Mouse (Mus musculus): Measurements from ENCODE around the gene Mex3b. TPM values are rescaled to one million over a fixed set of nuclear protein-coding genes. Genes with fewer than 3 reads are reported as not detected.

Mex3b gene
- 14.7 and 17.8 TPM in 2 replicates for polyA plus RNA-seq (2015; fragmentation: Nextera tagmentation; extraction: Ambion mirVana)

DNA sequence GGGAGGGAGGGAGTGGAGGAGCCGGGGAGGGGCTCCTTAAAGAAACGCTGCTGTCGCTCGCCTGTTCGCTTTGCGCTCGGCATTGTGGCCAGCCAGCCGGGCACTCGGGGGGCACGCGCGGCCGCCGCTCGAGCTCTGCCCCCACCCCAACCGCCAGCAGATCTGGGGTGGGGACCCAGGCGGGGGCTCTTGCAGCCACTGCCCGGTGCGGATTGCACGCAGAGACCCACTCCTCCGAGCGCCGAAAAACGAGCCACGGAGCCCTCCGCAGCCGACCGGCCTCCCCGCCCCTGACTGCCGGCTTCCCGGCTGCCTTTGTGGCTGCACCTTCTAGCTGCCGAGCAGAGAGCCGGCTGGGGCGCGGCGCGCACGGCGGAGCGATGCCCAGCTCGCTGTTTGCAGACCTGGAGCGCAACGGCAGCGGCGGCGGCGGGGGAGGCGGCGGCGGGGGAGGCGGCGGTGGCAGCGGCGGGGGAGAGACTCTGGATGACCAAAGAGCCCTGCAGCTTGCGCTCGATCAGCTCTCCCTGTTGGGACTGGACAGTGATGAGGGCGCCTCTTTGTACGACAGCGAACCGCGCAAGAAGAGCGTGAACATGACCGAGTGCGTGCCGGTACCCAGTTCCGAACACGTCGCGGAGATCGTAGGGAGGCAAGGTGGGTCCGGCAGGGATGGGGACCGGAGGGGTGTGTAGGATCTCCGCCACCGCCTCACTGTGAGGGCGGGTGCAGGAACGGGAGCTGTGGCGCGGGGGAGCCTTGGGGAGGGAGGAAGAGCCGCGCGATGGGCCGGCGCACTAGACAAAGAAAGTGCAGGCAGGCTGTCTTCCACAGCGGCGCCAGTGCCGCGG, at the start of gene Mex3b:
Gene Mex3b (plus strand): TSS at position 63 of the 851 bp plus-strand sequence.
- Histone ChIP-seq H3K9me3 (no peaks in the 10 kb centered on the region), H3K27me3 (no peaks in the 10 kb centered on the region), H3K4me1 (peaks cover 28% of the 10 kb centered on the region), H3K9ac (peak within 1 kb of the TSS; percentile 89), H3K4me3 (peak within 1 kb of the TSS; percentile 81), H3K36me3 (peaks cover 10% of the 10 kb centered on the region; the same call in 1 of the 2 replicates), H3K4me2 (peak within 1 kb of the TSS; percentile 92), H3K27ac (peak within 1 kb of the TSS; percentile 99)
- WGBS = under 1% methylated on average over 75 of the region's 87 CpGs
- no peak for ATAC-seq (ENCODE audit: insufficient number of reproducible peaks, low FRiP score, low TSS enrichment, low read depth)

DNA sequence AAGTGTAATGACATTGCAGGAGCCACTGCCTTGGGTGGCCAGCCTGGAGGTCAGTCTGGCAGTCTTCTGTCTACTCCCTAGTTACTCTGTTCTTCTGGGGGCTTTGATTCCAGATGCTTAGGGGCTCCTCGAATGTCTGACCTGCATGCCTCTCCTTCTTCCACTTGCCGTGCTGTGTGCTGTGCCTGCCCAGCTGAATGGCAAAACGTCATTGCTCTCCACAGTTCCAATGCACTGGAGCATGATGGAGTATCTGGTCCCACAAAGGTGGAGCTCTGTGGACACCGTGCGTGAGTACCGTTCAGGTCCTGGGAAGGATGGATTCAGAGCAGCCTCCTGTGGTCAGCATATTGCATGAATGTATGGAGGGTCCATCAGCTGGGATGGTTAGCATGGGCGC, 47.6 kb upstream of the Mex3b start:
- no peaks in the 10 kb centered on the region for H3K9me3 ChIP-seq
- H3K4me3 ChIP-seq = no peak overlapping the region
- H3K4me1 ChIP-seq = no peaks in the 10 kb centered on the region
- H3K27ac ChIP-seq = no peak overlapping the region
- H3K27me3 ChIP-seq = no peaks in the 10 kb centered on the region
- WGBS = 86% methylated on average over 7 of the region's 7 CpGs
- no peaks in the 10 kb centered on the region for H3K36me3 ChIP-seq
- no peak overlapping the region for H3K4me2 ChIP-seq
- ATAC-seq (ENCODE audit: insufficient number of reproducible peaks, low FRiP score, low TSS enrichment, low read depth) = no peak
- H3K9ac ChIP-seq = no peak overlapping the region

DNA sequence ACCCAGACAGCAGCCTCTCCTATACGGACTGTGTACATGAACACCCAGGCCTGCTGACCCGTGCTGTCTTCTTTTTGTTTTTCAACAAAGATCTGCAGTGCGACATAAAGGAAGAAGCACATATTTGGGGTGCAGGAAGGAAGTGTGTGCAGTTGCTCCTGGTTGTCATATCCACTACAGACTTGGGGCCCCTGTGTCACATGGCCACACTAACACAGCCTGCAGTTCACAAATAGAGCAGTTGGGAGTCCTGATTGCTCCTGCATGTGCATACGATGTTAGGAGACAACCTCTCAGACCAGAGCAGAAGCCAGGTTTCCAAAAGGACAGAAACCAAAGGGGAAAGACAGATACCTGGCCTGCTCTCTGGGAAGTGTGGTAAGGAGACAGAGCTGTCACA, 46.5 kb upstream of the Mex3b start:
- Histone ChIP-seq H3K4me3 (no peak overlapping the region), H3K27ac (no peak overlapping the region), H3K9ac (no peak overlapping the region), H3K36me3 (no peaks in the 10 kb centered on the region), H3K4me1 (no peaks in the 10 kb centered on the region), H3K27me3 (no peaks in the 10 kb centered on the region), H3K9me3 (no peaks in the 10 kb centered on the region), H3K4me2 (no peak overlapping the region)
- 71% methylated on average over 4 of the region's 4 CpGs for WGBS
- no peak for ATAC-seq (ENCODE audit: insufficient number of reproducible peaks, low FRiP score, low TSS enrichment, low read depth)

DNA sequence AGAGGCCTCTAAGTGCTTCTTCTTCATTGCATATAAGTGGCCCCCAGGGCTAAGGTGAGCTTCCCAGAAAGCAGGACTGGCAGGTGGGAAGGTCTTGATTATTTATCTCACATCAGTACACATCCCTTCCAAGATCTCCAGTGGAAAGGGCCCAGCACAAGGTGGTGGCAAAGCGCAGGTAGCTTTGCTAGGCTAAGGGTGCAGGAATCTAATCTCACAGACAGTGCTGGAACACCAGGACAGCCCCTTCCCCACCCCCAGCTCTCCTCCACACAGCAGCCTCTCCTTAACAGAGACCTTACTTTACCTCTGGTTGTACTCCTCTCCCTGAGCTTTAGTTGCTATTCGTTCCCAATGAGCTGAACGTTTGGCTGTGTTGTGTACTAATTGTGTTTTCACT, 45.6 kb upstream of the Mex3b start:
- no peak overlapping the region for H3K9ac ChIP-seq
- H3K4me1 ChIP-seq = no peaks in the 10 kb centered on the region
- H3K9me3 ChIP-seq = no peaks in the 10 kb centered on the region
- 67% methylated on average over 3 of the region's 3 CpGs for WGBS
- no peaks in the 10 kb centered on the region for H3K36me3 ChIP-seq
- ATAC-seq (ENCODE audit: insufficient number of reproducible peaks, low FRiP score, low TSS enrichment, low read depth) = no peak
- H3K27me3 ChIP-seq = no peaks in the 10 kb centered on the region
- H3K4me2 ChIP-seq = no peak overlapping the region
- H3K27ac ChIP-seq = no peak overlapping the region
- no peak overlapping the region for H3K4me3 ChIP-seq

DNA sequence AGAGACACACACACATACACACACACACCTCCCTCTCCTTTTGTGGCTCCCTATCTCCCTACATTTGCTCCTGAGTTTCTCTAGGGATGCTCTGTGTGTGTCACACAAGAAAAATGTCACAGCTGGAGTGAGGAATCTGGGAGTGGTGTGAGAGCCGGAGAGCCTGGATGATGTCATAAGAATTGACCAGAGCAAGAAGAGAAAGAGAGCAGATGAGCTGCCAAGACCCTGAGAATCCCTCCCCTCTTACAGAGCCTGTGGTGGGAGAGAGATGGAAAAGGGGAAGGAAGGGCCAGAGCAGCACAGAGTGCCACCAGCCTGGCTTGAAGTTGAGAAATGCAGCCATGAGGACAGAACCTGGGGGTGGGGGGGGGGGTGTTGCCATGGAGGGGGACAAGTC, 44.6 kb upstream of the Mex3b start:
- 0 out of 2 replicates have a peak, but pooled peaks have one; percentile 24 for ATAC-seq (ENCODE audit: insufficient number of reproducible peaks, low FRiP score, low TSS enrichment, low read depth)
- H3K36me3 ChIP-seq = no peaks in the 10 kb centered on the region
- no peaks in the 10 kb centered on the region for H3K4me1 ChIP-seq

DNA sequence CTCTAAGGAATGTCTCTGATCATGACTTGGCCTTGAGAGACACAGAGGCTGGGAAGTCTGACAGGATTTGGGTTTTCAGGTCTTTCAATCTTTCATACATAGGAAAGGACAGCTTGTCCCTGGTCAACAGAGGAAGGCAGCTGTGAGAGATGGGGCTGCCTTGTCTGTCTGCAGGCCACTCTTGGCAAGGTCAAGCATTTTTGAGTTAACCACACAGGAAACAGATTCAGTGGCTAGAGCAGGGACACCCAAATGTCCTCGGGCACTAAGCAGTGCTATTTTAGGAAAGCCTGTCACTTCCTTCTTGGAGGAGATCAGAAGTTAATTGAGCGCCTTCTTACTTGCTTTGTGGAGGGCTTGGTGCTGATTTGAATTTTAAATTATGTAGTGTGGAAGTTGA, 38.9 kb upstream of the Mex3b start:
- no peak overlapping the region for H3K27ac ChIP-seq
- no peaks in the 10 kb centered on the region for H3K9me3 ChIP-seq
- H3K27me3 ChIP-seq = no peaks in the 10 kb centered on the region
- H3K9ac ChIP-seq = no peak overlapping the region
- no peak overlapping the region for H3K4me2 ChIP-seq
- no peaks in the 10 kb centered on the region; the same call in 1 of the 2 replicates for H3K4me1 ChIP-seq
- 56% methylated on average over 2 of the region's 2 CpGs for WGBS
- no peaks in the 10 kb centered on the region for H3K36me3 ChIP-seq
- no peak overlapping the region for H3K4me3 ChIP-seq
- ATAC-seq (ENCODE audit: insufficient number of reproducible peaks, low FRiP score, low TSS enrichment, low read depth) = no peak

More for the DNA sequence above, 44.6 kb upstream of the Mex3b start:
- Histone ChIP-seq H3K9ac (no peak overlapping the region), H3K27me3 (no peaks in the 10 kb centered on the region), H3K9me3 (no peaks in the 10 kb centered on the region), H3K4me2 (no peak overlapping the region), H3K4me3 (no peak overlapping the region), H3K27ac (no peak overlapping the region)
- WGBS = 22% methylated on average over 1 of the region's 1 CpGs

DNA sequence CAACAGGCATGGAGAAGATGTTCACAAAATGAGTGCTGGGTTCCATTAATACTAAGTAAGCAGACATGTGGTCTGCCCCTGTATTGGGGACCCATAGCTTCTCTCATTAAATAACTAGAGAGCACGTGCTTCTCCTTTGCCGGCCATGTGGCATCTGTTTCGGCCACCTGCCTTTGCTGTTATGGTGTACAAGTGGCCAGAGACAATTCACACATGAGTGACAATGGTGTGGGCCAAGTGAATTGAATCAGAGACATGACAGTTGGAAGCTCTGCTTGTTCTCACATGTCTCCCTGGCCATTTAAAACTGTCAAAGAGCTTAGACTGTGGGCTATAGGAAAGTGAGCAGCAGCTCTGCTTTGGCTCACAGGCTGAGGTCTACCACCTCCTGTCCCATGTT, 37.6 kb upstream of the Mex3b start:
- 46% methylated on average over 3 of the region's 3 CpGs for WGBS
- Histone ChIP-seq H3K4me3 (no peak overlapping the region), H3K4me1 (no peaks in the 10 kb centered on the region; the same call in 1 of the 2 replicates), H3K27ac (no peak overlapping the region), H3K27me3 (no peaks in the 10 kb centered on the region), H3K36me3 (no peaks in the 10 kb centered on the region), H3K9me3 (no peaks in the 10 kb centered on the region), H3K9ac (no peak overlapping the region), H3K4me2 (no peak overlapping the region)
- ATAC-seq (ENCODE audit: insufficient number of reproducible peaks, low FRiP score, low TSS enrichment, low read depth) = no peak

DNA sequence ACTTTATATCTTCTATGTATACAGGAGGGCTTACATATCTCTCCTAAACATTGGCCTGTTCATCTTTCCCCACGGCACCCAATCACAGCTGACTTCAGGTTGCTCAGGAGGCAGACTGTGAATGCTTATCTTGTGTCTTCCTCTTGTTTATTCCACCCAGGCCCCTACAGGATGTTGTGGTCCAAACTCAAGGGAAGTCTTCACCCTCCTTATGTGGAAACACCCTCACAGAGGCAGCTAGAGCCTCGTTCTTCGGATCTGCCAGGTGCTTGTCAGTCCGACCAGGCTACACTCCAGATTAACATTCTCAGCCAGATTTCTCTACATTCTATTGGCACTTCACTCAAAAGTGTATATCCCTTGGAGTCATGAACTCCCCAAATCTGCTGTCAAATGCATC, 32.7 kb upstream of the Mex3b start:
- WGBS = 80% methylated on average over 4 of the region's 4 CpGs
- Histone ChIP-seq H3K27ac (no peak overlapping the region), H3K4me1 (0 out of 2 replicates have a peak, but pooled peaks cover 6% of the 10 kb centered on the region), H3K9me3 (no peaks in the 10 kb centered on the region), H3K9ac (no peak overlapping the region), H3K27me3 (no peaks in the 10 kb centered on the region), H3K4me3 (no peak overlapping the region), H3K36me3 (no peaks in the 10 kb centered on the region), H3K4me2 (no peak overlapping the region)
- ATAC-seq (ENCODE audit: insufficient number of reproducible peaks, low FRiP score, low TSS enrichment, low read depth) = no peak

DNA sequence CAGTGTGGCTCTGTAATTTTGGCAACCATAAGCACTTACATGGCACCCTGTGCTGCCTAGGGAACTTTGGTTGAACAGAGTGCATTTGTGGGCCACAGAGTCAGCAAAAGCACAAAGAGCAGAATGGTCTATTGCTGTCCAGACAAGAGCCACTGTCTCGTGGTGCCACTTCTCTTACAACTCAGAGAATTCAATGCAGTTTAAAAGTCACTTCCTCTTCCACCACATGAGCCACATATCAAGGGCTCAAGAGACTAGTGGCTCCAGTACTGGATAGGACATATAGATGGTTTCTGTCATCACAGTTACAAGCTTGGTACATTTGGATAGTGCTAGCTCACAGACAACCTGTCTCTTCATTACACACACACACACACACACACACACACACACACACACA, 28.7 kb upstream of the Mex3b start:
- H3K9ac ChIP-seq = no peak overlapping the region
- WGBS = 63% methylated on average over 1 of the region's 1 CpGs
- no peak overlapping the region for H3K4me2 ChIP-seq
- no peak overlapping the region for H3K4me3 ChIP-seq
- ATAC-seq (ENCODE audit: insufficient number of reproducible peaks, low FRiP score, low TSS enrichment, low read depth) = no peak
- no peak overlapping the region for H3K27ac ChIP-seq
- 0 out of 2 replicates have a peak, but pooled peaks cover 9% of the 10 kb centered on the region for H3K4me1 ChIP-seq
- no peaks in the 10 kb centered on the region for H3K36me3 ChIP-seq
- H3K9me3 ChIP-seq = no peaks in the 10 kb centered on the region
- H3K27me3 ChIP-seq = no peaks in the 10 kb centered on the region

DNA sequence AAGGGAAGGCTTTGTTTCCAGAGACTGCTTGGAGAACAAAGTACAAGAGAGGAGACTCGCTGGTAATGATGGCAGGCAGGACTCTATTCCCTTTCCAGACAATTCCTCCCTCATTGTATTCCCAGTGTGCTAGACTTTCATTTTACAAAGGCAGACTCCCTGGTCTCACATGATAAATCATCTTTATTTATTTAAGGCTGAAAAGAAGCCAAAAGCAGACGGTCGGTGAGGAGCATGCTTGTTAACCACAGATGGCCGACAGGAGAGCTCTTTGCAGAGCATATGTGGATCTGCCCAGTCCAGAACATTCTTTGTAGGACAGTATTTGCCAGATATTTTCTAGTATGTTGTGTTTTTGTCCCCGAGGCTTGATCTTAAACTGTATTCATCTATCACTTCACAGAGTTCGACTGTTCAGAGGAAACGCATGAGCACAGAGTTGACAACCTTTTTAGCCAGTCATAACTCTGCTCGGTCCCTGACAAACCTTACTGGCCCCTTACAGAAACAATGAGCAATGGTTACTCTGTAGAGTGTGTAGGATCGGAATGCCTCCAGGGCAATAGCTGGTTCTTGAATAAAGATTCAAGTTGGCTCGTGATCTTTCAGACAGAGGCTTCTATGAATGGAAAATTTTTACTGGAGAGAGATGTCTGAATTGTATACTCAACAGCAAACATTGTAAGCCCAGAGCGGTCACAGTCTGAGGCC, 28.0 kb upstream of the Mex3b start:
- WGBS = 31% methylated on average over 11 of the region's 11 CpGs
- no peaks in the 10 kb centered on the region for H3K36me3 ChIP-seq
- H3K4me1 ChIP-seq = 0 out of 2 replicates have a peak, but pooled peaks cover 9% of the 10 kb centered on the region
- no peaks in the 10 kb centered on the region for H3K9me3 ChIP-seq
- H3K4me3 ChIP-seq = no peak overlapping the region
- no peak overlapping the region; the same call in 1 of the 2 replicates for H3K27ac ChIP-seq
- ATAC-seq (ENCODE audit: insufficient number of reproducible peaks, low FRiP score, low TSS enrichment, low read depth) = peak; percentile 55
- no peak overlapping the region for H3K9ac ChIP-seq
- H3K27me3 ChIP-seq = no peaks in the 10 kb centered on the region
- H3K4me2 ChIP-seq = no peak overlapping the region

DNA sequence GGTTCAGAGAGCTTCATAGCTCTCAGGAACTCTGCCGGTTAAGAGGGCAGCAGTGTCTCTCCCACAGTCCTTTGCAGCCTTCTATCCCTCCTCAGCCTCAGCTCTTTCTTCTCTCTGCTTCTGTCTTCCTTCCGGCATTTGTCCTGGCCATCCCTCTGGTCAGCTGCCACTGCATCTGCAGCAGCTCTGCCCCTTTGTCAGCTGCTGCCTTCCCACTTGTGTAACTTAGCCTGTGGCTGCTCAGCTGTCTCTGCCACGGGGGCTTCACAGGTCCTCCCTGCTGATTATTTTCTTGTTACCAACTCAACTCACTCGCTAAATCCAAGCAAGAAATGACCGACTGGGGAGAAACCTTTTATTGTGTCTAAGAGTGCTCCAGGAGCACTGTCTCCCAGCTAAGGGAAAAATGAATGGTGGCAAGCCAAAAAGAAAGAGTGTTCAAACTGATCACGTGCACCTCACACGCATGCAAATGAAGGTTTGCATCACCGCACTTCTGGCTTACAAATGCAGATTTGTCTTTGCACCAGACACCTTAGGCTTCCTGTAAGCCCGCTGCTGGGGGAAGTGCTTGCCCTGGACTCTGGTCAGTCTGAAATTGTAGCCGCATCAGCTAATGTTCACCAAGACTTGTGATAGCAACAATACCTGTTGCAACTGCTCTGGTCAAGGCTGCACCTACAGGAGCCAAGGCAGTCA, 24.8 kb upstream of the Mex3b start:
- Histone ChIP-seq H3K9me3 (no peaks in the 10 kb centered on the region), H3K27ac (no peak overlapping the region), H3K4me2 (no peak overlapping the region), H3K4me1 (0 out of 2 replicates have a peak, but pooled peaks cover 9% of the 10 kb centered on the region), H3K4me3 (no peak overlapping the region), H3K36me3 (no peaks in the 10 kb centered on the region), H3K27me3 (no peaks in the 10 kb centered on the region), H3K9ac (no peak overlapping the region)
- no peak for ATAC-seq (ENCODE audit: insufficient number of reproducible peaks, low FRiP score, low TSS enrichment, low read depth)
- 57% methylated on average over 10 of the region's 10 CpGs for WGBS

All from limb, embryonic 15.5 days (tissue).